Mouse (Mus musculus): Measurements from ENCODE around the gene Tmem150b. TPM values are rescaled to one million over a fixed set of nuclear protein-coding genes. Genes with fewer than 3 reads are reported as not detected.

Tmem150b gene
- polyA plus RNA-seq, 1 experiment from 2014 or later, result 2.2 TPM

GRCm38 (mm10) chr7:4693004-4693403 is 32.0 kb downstream of the Tmem150b start:
- Histone ChIP-seq H3K27ac (replicated peaks) (no peak overlapping the region), H3K4me1 (replicated peaks; ENCODE audit: control insufficient read depth, insufficient read depth) (no peaks in the 10 kb centered on the region), H3K9me3 (ENCODE audit: control insufficient read depth, low read length) (no peaks in the 10 kb centered on the region), H3K36me3 (ENCODE audit: control insufficient read depth, insufficient read depth, low read length) (peaks cover 3% of the 10 kb centered on the region; the same call in 1 of the 2 replicates), H3K9ac (ENCODE audit: low read length) (no peak overlapping the region), H3K4me2 (replicated peaks; ENCODE audit: low read depth) (no peak overlapping the region), H3K4me3 (ENCODE audit: low read depth, low read length) (no peak overlapping the region), H3K27me3 (ENCODE audit: control insufficient read depth, insufficient read depth, low read length) (no peaks in the 10 kb centered on the region)
- TF ChIP-seq CTCF (IDR thresholded peaks at IDR 0.05; ENCODE audit: low read depth) (no peak), EP300 (optimal IDR thresholded peaks at IDR 0.05) (no peak)
- 87% methylated on average over 6 of the region's 6 CpGs for WGBS
- ATAC-seq (ENCODE audit: low FRiP score, low TSS enrichment) (no peak; the same call in 1 of the 2 replicates), DNase-seq (ENCODE audit: low spot score) (no peak)

GRCm38 (mm10) chr7:4690951-4691653 is 33.9 kb downstream of the Tmem150b start:
- 10% methylated on average over 15 of the region's 35 CpGs for WGBS
- no peaks in the 10 kb centered on the region for H3K4me1 ChIP-seq (replicated peaks; ENCODE audit: control insufficient read depth, insufficient read depth)
- no peaks in the 10 kb centered on the region for H3K9me3 ChIP-seq (ENCODE audit: control insufficient read depth, low read length)
- ATAC-seq (ENCODE audit: low FRiP score, low TSS enrichment) (peak; percentile 28; the same call in 1 of the 2 replicates), DNase-seq (ENCODE audit: low spot score) (no peak)
- H3K4me2 ChIP-seq (replicated peaks; ENCODE audit: low read depth), result peak overlapping the region; percentile 91
- H3K27ac ChIP-seq (replicated peaks), result peak overlapping the region; percentile 88
- TF ChIP-seq CTCF (IDR thresholded peaks at IDR 0.05; ENCODE audit: low read depth) (no peak), EP300 (optimal IDR thresholded peaks at IDR 0.05) (no peak)
- H3K9ac ChIP-seq (ENCODE audit: low read length), result peak overlapping the region; percentile 91
- H3K4me3 ChIP-seq (ENCODE audit: low read depth, low read length), result peak overlapping the region; percentile 70
- H3K27me3 ChIP-seq (ENCODE audit: control insufficient read depth, insufficient read depth, low read length), result no peaks in the 10 kb centered on the region
- peaks cover 3% of the 10 kb centered on the region; the same call in 1 of the 2 replicates for H3K36me3 ChIP-seq (ENCODE audit: control insufficient read depth, insufficient read depth, low read length)

GRCm38 (mm10) chr7:4690387-4690786 is 34.7 kb downstream of the Tmem150b start, which contains the start of gene Brsk1:
TSS of gene Brsk1 (plus strand) at chr7:4690604.
- peak within 1 kb of the TSS; percentile 91 for H3K4me2 ChIP-seq (replicated peaks; ENCODE audit: low read depth)
- H3K9me3 ChIP-seq (ENCODE audit: control insufficient read depth, low read length), result no peaks in the 10 kb centered on the region
- no peaks in the 10 kb centered on the region for H3K27me3 ChIP-seq (ENCODE audit: control insufficient read depth, insufficient read depth, low read length)
- TF ChIP-seq EP300 (optimal IDR thresholded peaks at IDR 0.05) (no peak), CTCF (IDR thresholded peaks at IDR 0.05; ENCODE audit: low read depth) (no peak)
- peak within 1 kb of the TSS; percentile 91 for H3K9ac ChIP-seq (ENCODE audit: low read length)
- H3K4me1 ChIP-seq (replicated peaks; ENCODE audit: control insufficient read depth, insufficient read depth), result no peaks in the 10 kb centered on the region
- DNase-seq (ENCODE audit: low spot score) (peak; percentile 74), ATAC-seq (ENCODE audit: low FRiP score, low TSS enrichment) (peak; percentile 58; the same call in 1 of the 2 replicates)
- H3K27ac ChIP-seq (replicated peaks), result peak within 1 kb of the TSS; percentile 88
- 0% methylated on average over 5 of the region's 18 CpGs for WGBS
- peaks cover 3% of the 10 kb centered on the region; the same call in 1 of the 2 replicates for H3K36me3 ChIP-seq (ENCODE audit: control insufficient read depth, insufficient read depth, low read length)
- peak within 1 kb of the TSS; percentile 70 for H3K4me3 ChIP-seq (ENCODE audit: low read depth, low read length)

- under 1% methylated on average over 32 of the region's 32 CpGs for WGBS
- ATAC-seq (ENCODE audit: low FRiP score, low TSS enrichment) (peak; percentile 98), DNase-seq (ENCODE audit: low spot score) (peak; percentile 98)
- Histone ChIP-seq H3K9ac (ENCODE audit: low read length) (peak within 1 kb of the TSS; percentile 63), H3K4me1 (replicated peaks; ENCODE audit: control insufficient read depth, insufficient read depth) (peaks cover 5% of the 10 kb centered on the region), H3K4me3 (ENCODE audit: low read depth, low read length) (peak within 1 kb of the TSS; percentile 76), H3K4me2 (replicated peaks; ENCODE audit: low read depth) (peak within 1 kb of the TSS; percentile 79), H3K27ac (replicated peaks) (peak within 1 kb of the TSS; percentile 79), H3K9me3 (ENCODE audit: control insufficient read depth, low read length) (no peaks in the 10 kb centered on the region), H3K27me3 (ENCODE audit: control insufficient read depth, insufficient read depth, low read length) (no peaks in the 10 kb centered on the region), H3K36me3 (ENCODE audit: control insufficient read depth, insufficient read depth, low read length) (peaks cover 2% of the 10 kb centered on the region; the same call in 1 of the 2 replicates)
- peak; percentile 10; the same call in 1 of the 2 replicates for TF ChIP-seq CTCF (IDR thresholded peaks at IDR 0.05; ENCODE audit: low read depth)
- no peak for TF ChIP-seq EP300 (optimal IDR thresholded peaks at IDR 0.05)
Observed at GRCm38 (mm10) chr7:4684632-4685417, 40.2 kb downstream of the Tmem150b start, which contains the start of gene Hspbp1. TSS of gene Hspbp1 (minus strand) at chr7:4685068.

GRCm38 (mm10) chr7:4684203-4684602 is 40.8 kb downstream of the Tmem150b start:
- WGBS, result 2% methylated on average over 13 of the region's 13 CpGs
- peak overlapping the region; percentile 63 for H3K9ac ChIP-seq (ENCODE audit: low read length)
- peaks cover 5% of the 10 kb centered on the region for H3K4me1 ChIP-seq (replicated peaks; ENCODE audit: control insufficient read depth, insufficient read depth)
- TF ChIP-seq CTCF (IDR thresholded peaks at IDR 0.05; ENCODE audit: low read depth) (no peak), EP300 (optimal IDR thresholded peaks at IDR 0.05) (no peak)
- peaks cover 2% of the 10 kb centered on the region; the same call in 1 of the 2 replicates for H3K36me3 ChIP-seq (ENCODE audit: control insufficient read depth, insufficient read depth, low read length)
- peak overlapping the region; percentile 79 for H3K4me2 ChIP-seq (replicated peaks; ENCODE audit: low read depth)
- no peaks in the 10 kb centered on the region for H3K27me3 ChIP-seq (ENCODE audit: control insufficient read depth, insufficient read depth, low read length)
- DNase-seq (ENCODE audit: low spot score) (no peak), ATAC-seq (ENCODE audit: low FRiP score, low TSS enrichment) (no peak)
- peak overlapping the region; percentile 76 for H3K4me3 ChIP-seq (ENCODE audit: low read depth, low read length)
- H3K9me3 ChIP-seq (ENCODE audit: control insufficient read depth, low read length), result no peaks in the 10 kb centered on the region
- H3K27ac ChIP-seq (replicated peaks), result no peak overlapping the region
